Mouse (Mus musculus): ENCODE data around the gene Sh3tc1. TPM values are rescaled to one million over a fixed set of nuclear protein-coding genes. Genes with fewer than 3 reads are reported as not detected.

The Sh3tc1 gene
- polyA plus RNA-seq, 1 experiment from 2014 or later = 7.8 TPM

- no peak for DNase-seq (ENCODE audit: low spot score)
- H3K27ac ChIP-seq = no peak overlapping the region
- H3K4me3 ChIP-seq = no peak overlapping the region
- peaks cover 17% of the 10 kb centered on the region for H3K27me3 ChIP-seq (ENCODE audit: insufficient read depth, poor library complexity, severe bottlenecking)
- 80% methylated on average over 5 of the region's 5 CpGs for WGBS
- no peaks in the 10 kb centered on the region for H3K36me3 ChIP-seq
- H3K4me1 ChIP-seq = peaks cover 11% of the 10 kb centered on the region
- no peaks in the 10 kb centered on the region for H3K9me3 ChIP-seq
Measured at GRCm38 (mm10) chr5:35745406-35745805, 5.6 kb upstream of the Sh3tc1 start.

GRCm38 (mm10) chr5:35743990-35744722 lies 4.4 kb upstream of the Sh3tc1 start:
- Histone ChIP-seq H3K27ac (no peak overlapping the region), H3K9me3 (no peaks in the 10 kb centered on the region), H3K4me3 (no peak overlapping the region), H3K4me1 (peaks cover 24% of the 10 kb centered on the region), H3K27me3 (ENCODE audit: insufficient read depth, poor library complexity, severe bottlenecking) (peaks cover 26% of the 10 kb centered on the region), H3K36me3 (no peaks in the 10 kb centered on the region)
- 81% methylated on average over 7 of the region's 7 CpGs for WGBS
- no peak for DNase-seq (ENCODE audit: low spot score)

GRCm38 (mm10) chr5:35743238-35743951 lies 3.6 kb upstream of the Sh3tc1 start:
- no peak overlapping the region for H3K4me3 ChIP-seq
- 73% methylated on average over 8 of the region's 8 CpGs for WGBS

GRCm38 (mm10) chr5:35741225-35741820 lies 1.5 kb upstream of the Sh3tc1 start:
- peaks cover 50% of the 10 kb centered on the region for H3K4me1 ChIP-seq
- WGBS = 39% methylated on average over 13 of the region's 13 CpGs

More at GRCm38 (mm10) chr5:35743238-35743951, 3.6 kb upstream of the Sh3tc1 start:
- Histone ChIP-seq H3K36me3 (no peaks in the 10 kb centered on the region), H3K27ac (0 out of 2 replicates have a peak overlapping the region, but pooled peaks have one; percentile 8), H3K4me1 (peaks cover 31% of the 10 kb centered on the region), H3K9me3 (no peaks in the 10 kb centered on the region), H3K27me3 (ENCODE audit: insufficient read depth, poor library complexity, severe bottlenecking) (peaks cover 26% of the 10 kb centered on the region)
- DNase-seq (ENCODE audit: low spot score) = no peak

GRCm38 (mm10) chr5:35740716-35741115 lies 929 bp upstream of the Sh3tc1 start:
- no peak for DNase-seq (ENCODE audit: low spot score)
- 10% methylated on average over 10 of the region's 10 CpGs for WGBS
- peaks cover 26% of the 10 kb centered on the region for H3K27me3 ChIP-seq (ENCODE audit: insufficient read depth, poor library complexity, severe bottlenecking)
- H3K36me3 ChIP-seq = no peaks in the 10 kb centered on the region
- H3K27ac ChIP-seq = no peak overlapping the region; the same call in 1 of the 2 replicates
- H3K4me1 ChIP-seq = peaks cover 50% of the 10 kb centered on the region
- peak overlapping the region; percentile 32; the same call in 1 of the 2 replicates for H3K4me3 ChIP-seq
- H3K9me3 ChIP-seq = no peaks in the 10 kb centered on the region

More at GRCm38 (mm10) chr5:35741225-35741820, 1.5 kb upstream of the Sh3tc1 start:
- Histone ChIP-seq H3K27ac (no peak overlapping the region), H3K27me3 (ENCODE audit: insufficient read depth, poor library complexity, severe bottlenecking) (peaks cover 26% of the 10 kb centered on the region), H3K9me3 (no peaks in the 10 kb centered on the region), H3K36me3 (no peaks in the 10 kb centered on the region), H3K4me3 (no peak overlapping the region)
- DNase-seq (ENCODE audit: low spot score) = no peak

GRCm38 (mm10) chr5:35739005-35739404 lies 782 bp downstream of the Sh3tc1 start:
- 70% methylated on average over 2 of the region's 2 CpGs for WGBS
- H3K36me3 ChIP-seq = no peaks in the 10 kb centered on the region
- H3K27ac ChIP-seq = peak overlapping the region; percentile 69; the same call in 1 of the 2 replicates
- H3K4me1 ChIP-seq = peaks cover 50% of the 10 kb centered on the region
- H3K4me3 ChIP-seq = no peak overlapping the region
- no peak for DNase-seq (ENCODE audit: low spot score)
- H3K27me3 ChIP-seq (ENCODE audit: insufficient read depth, poor library complexity, severe bottlenecking) = peaks cover 26% of the 10 kb centered on the region
- H3K9me3 ChIP-seq = no peaks in the 10 kb centered on the region

GRCm38 (mm10) chr5:35737231-35737901 lies 2.4 kb downstream of the Sh3tc1 start:
- Histone ChIP-seq H3K4me3 (0 out of 2 replicates have a peak overlapping the region, but pooled peaks have one; percentile 15), H3K27ac (peak overlapping the region; percentile 69), H3K27me3 (ENCODE audit: insufficient read depth, poor library complexity, severe bottlenecking) (peaks cover 18% of the 10 kb centered on the region), H3K4me1 (peaks cover 57% of the 10 kb centered on the region), H3K36me3 (no peaks in the 10 kb centered on the region), H3K9me3 (no peaks in the 10 kb centered on the region)
- 38% methylated on average over 20 of the region's 20 CpGs for WGBS
- DNase-seq (ENCODE audit: low spot score) = no peak

- no peaks in the 10 kb centered on the region for H3K36me3 ChIP-seq
- no peaks in the 10 kb centered on the region for H3K27me3 ChIP-seq (ENCODE audit: insufficient read depth, poor library complexity, severe bottlenecking)
- H3K4me3 ChIP-seq = no peak overlapping the region
- peaks cover 41% of the 10 kb centered on the region for H3K4me1 ChIP-seq
- H3K9me3 ChIP-seq = no peaks in the 10 kb centered on the region
- no peak for DNase-seq (ENCODE audit: low spot score)
- 74% methylated on average over 2 of the region's 2 CpGs for WGBS
- no peak overlapping the region for H3K27ac ChIP-seq
Measured at GRCm38 (mm10) chr5:35733523-35733922, 6.3 kb downstream of the Sh3tc1 start.

- H3K9me3 ChIP-seq = no peaks in the 10 kb centered on the region
- peaks cover 4% of the 10 kb centered on the region; the same call in 1 of the 2 replicates for H3K27me3 ChIP-seq (ENCODE audit: insufficient read depth, poor library complexity, severe bottlenecking)
- WGBS = 78% methylated on average over 4 of the region's 4 CpGs
- H3K36me3 ChIP-seq = no peaks in the 10 kb centered on the region
- H3K4me1 ChIP-seq = peaks cover 25% of the 10 kb centered on the region
- DNase-seq (ENCODE audit: low spot score) = no peak
- H3K4me3 ChIP-seq = no peak overlapping the region
- H3K27ac ChIP-seq = 0 out of 2 replicates have a peak overlapping the region, but pooled peaks have one; percentile 11
Measured at GRCm38 (mm10) chr5:35731006-35731405, 8.8 kb downstream of the Sh3tc1 start.

GRCm38 (mm10) chr5:35730552-35730951 lies 9.2 kb downstream of the Sh3tc1 start:
- DNase-seq (ENCODE audit: low spot score) = no peak
- H3K27ac ChIP-seq = peak overlapping the region; percentile 11; the same call in 1 of the 2 replicates
- H3K4me3 ChIP-seq = no peak overlapping the region
- H3K27me3 ChIP-seq (ENCODE audit: insufficient read depth, poor library complexity, severe bottlenecking) = peaks cover 4% of the 10 kb centered on the region; the same call in 1 of the 2 replicates
- WGBS = 58% methylated on average over 1 of the region's 1 CpGs
- H3K36me3 ChIP-seq = no peaks in the 10 kb centered on the region
- peaks cover 29% of the 10 kb centered on the region for H3K4me1 ChIP-seq
- no peaks in the 10 kb centered on the region for H3K9me3 ChIP-seq

- 62% methylated on average over 3 of the region's 3 CpGs for WGBS
- peaks cover 29% of the 10 kb centered on the region for H3K4me1 ChIP-seq
- H3K9me3 ChIP-seq = no peaks in the 10 kb centered on the region
- no peak overlapping the region for H3K4me3 ChIP-seq
- no peak for DNase-seq (ENCODE audit: low spot score)
- peak overlapping the region; percentile 85 for H3K27ac ChIP-seq
- H3K27me3 ChIP-seq (ENCODE audit: insufficient read depth, poor library complexity, severe bottlenecking) = peaks cover 4% of the 10 kb centered on the region; the same call in 1 of the 2 replicates
- H3K36me3 ChIP-seq = no peaks in the 10 kb centered on the region
Measured at GRCm38 (mm10) chr5:35729844-35730243, 9.9 kb downstream of the Sh3tc1 start.

- Histone ChIP-seq H3K36me3 (no peaks in the 10 kb centered on the region), H3K4me1 (peaks cover 30% of the 10 kb centered on the region), H3K27ac (peak overlapping the region; percentile 85), H3K4me3 (peak overlapping the region; percentile 42), H3K27me3 (ENCODE audit: insufficient read depth, poor library complexity, severe bottlenecking) (peaks cover 4% of the 10 kb centered on the region; the same call in 1 of the 2 replicates), H3K9me3 (no peaks in the 10 kb centered on the region)
- DNase-seq (ENCODE audit: low spot score) = peak; percentile 86
- WGBS = 42% methylated on average over 11 of the region's 11 CpGs
Measured at GRCm38 (mm10) chr5:35728957-35729460, 10.8 kb downstream of the Sh3tc1 start.
